Mouse (Mus musculus): Measurements from ENCODE around the gene Guca2b. TPM values are rescaled to one million over a fixed set of nuclear protein-coding genes. Genes with fewer than 3 reads are reported as not detected.
"Not testable (repeated sequence)": the region's sequence is repeated elsewhere in the genome, so short reads cannot be mapped to it uniquely, and the experiment has no call there.

The Guca2b gene
- total RNA-seq, 2 experiments from 2014 or later: not detected

GRCm38 (mm10) chr4:119662151-119662550 lies 3.4 kb upstream of the Guca2b start:
- no peak for ATAC-seq (replicated peaks; ENCODE audit: low FRiP score, low TSS enrichment, poor library complexity, severe bottlenecking)

GRCm38 (mm10) chr4:119660007-119660406 lies 1.3 kb upstream of the Guca2b start:
- no peak for ATAC-seq (replicated peaks; ENCODE audit: low FRiP score, low TSS enrichment, poor library complexity, severe bottlenecking)

- no peak for ATAC-seq (replicated peaks; ENCODE audit: low FRiP score, low TSS enrichment, poor library complexity, severe bottlenecking)
Observed at GRCm38 (mm10) chr4:119658246-119658645, 508 bp downstream of the Guca2b start.

GRCm38 (mm10) chr4:119657011-119657410 lies 1.7 kb downstream of the Guca2b start:
- no peak for ATAC-seq (replicated peaks; ENCODE audit: low FRiP score, low TSS enrichment, poor library complexity, severe bottlenecking)

- ATAC-seq (replicated peaks; ENCODE audit: low FRiP score, low TSS enrichment, poor library complexity, severe bottlenecking): no peak
Observed at GRCm38 (mm10) chr4:119642666-119643065, 16.1 kb downstream of the Guca2b start.

- no peak for ATAC-seq (replicated peaks; ENCODE audit: low FRiP score, low TSS enrichment, poor library complexity, severe bottlenecking)
Observed at GRCm38 (mm10) chr4:119638656-119639055, 20.1 kb downstream of the Guca2b start.

GRCm38 (mm10) chr4:119637946-119638345 lies 20.8 kb downstream of the Guca2b start:
- no peak for ATAC-seq (replicated peaks; ENCODE audit: low FRiP score, low TSS enrichment, poor library complexity, severe bottlenecking)

GRCm38 (mm10) chr4:119637176-119637845 lies 21.4 kb downstream of the Guca2b start, which contains the start of gene Guca2a:
Gene Guca2a (plus strand): TSS chr4:119637704.
- ATAC-seq (replicated peaks; ENCODE audit: low FRiP score, low TSS enrichment, poor library complexity, severe bottlenecking): no peak

GRCm38 (mm10) chr4:119636731-119637130 lies 22.0 kb downstream of the Guca2b start:
- no peak for ATAC-seq (replicated peaks; ENCODE audit: low FRiP score, low TSS enrichment, poor library complexity, severe bottlenecking)

GRCm38 (mm10) chr4:119635686-119636085 lies 23.1 kb downstream of the Guca2b start:
- no peak for ATAC-seq (replicated peaks; ENCODE audit: low FRiP score, low TSS enrichment, poor library complexity, severe bottlenecking)

- no peak for ATAC-seq (replicated peaks; ENCODE audit: low FRiP score, low TSS enrichment, poor library complexity, severe bottlenecking)
Observed at GRCm38 (mm10) chr4:119634908-119635660, 23.7 kb downstream of the Guca2b start.

GRCm38 (mm10) chr4:119633948-119634347 lies 24.8 kb downstream of the Guca2b start:
- ATAC-seq (replicated peaks; ENCODE audit: low FRiP score, low TSS enrichment, poor library complexity, severe bottlenecking): no peak

GRCm38 (mm10) chr4:119633342-119633741 lies 25.4 kb downstream of the Guca2b start:
- no peak for ATAC-seq (replicated peaks; ENCODE audit: low FRiP score, low TSS enrichment, poor library complexity, severe bottlenecking)

- 0 out of 2 replicates have a peak, but pooled peaks have one; percentile 25 for ATAC-seq (replicated peaks; ENCODE audit: low FRiP score, low TSS enrichment, poor library complexity, severe bottlenecking)
Observed at GRCm38 (mm10) chr4:119632721-119633120, 26.0 kb downstream of the Guca2b start.

GRCm38 (mm10) chr4:119631115-119631919 lies 27.4 kb downstream of the Guca2b start:
- 0 out of 2 replicates have a peak, but pooled peaks have one; percentile 46 for ATAC-seq (replicated peaks; ENCODE audit: low FRiP score, low TSS enrichment, poor library complexity, severe bottlenecking)

GRCm38 (mm10) chr4:119628363-119628762 lies 30.4 kb downstream of the Guca2b start:
- ATAC-seq (replicated peaks; ENCODE audit: low FRiP score, low TSS enrichment, poor library complexity, severe bottlenecking): not testable (repeated sequence)

- no peak for ATAC-seq (replicated peaks; ENCODE audit: low FRiP score, low TSS enrichment, poor library complexity, severe bottlenecking)
Observed at GRCm38 (mm10) chr4:119627317-119627716, 31.4 kb downstream of the Guca2b start.

GRCm38 (mm10) chr4:119626876-119627275 lies 31.9 kb downstream of the Guca2b start:
- no peak for ATAC-seq (replicated peaks; ENCODE audit: low FRiP score, low TSS enrichment, poor library complexity, severe bottlenecking)

- no peak for ATAC-seq (replicated peaks; ENCODE audit: low FRiP score, low TSS enrichment, poor library complexity, severe bottlenecking)
Observed at GRCm38 (mm10) chr4:119626081-119626645, 32.6 kb downstream of the Guca2b start.

- no peak for ATAC-seq (replicated peaks; ENCODE audit: low FRiP score, low TSS enrichment, poor library complexity, severe bottlenecking)
Observed at GRCm38 (mm10) chr4:119614724-119615123, 44.0 kb downstream of the Guca2b start.

All from megakaryocyte-erythroid progenitor cell, adult 5-6 weeks (primary cell).